Mouse (Mus musculus): ENCODE measurements at regions not wholly inside any gene's neighbourhood (a gene's known extent, or its start where the extent isn't known, plus 50 kb on each side); places are given as distances from the start of the nearest gene placed in this dataset.

DNA sequence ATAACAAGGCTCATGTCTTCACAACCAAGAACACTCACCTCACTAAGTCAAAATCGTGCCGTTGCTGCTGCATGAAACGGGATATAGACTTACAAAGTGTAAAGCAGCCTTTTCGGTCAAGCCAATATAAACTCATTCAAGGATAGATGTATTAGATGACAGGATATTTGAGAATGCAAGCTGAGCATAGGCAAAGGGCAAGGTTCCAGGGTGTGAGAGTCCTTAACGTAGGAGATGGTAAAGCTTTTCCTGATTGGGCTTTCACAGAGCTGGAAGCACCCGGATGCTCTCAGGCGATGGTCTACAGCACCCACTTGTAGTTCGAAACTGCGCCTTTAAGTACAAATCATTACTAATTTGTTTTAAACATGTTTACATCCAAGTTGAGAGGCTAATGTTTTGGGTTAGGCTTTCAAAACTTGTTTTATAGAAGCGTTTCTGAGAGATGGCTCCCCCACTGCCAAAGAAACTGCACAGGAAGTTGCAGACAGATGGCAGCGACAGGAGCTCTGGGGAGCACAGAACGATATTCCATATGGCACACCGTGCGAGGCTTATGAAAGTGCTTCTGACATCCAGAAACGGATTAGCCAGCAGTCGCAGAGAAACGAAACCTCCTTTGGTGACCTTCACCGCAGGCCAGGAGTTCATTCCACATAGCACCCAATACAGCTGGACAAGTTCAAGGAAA lies 54.1 kb upstream of the Rell1 start:
- DNase-seq = peak; percentile 28

DNA sequence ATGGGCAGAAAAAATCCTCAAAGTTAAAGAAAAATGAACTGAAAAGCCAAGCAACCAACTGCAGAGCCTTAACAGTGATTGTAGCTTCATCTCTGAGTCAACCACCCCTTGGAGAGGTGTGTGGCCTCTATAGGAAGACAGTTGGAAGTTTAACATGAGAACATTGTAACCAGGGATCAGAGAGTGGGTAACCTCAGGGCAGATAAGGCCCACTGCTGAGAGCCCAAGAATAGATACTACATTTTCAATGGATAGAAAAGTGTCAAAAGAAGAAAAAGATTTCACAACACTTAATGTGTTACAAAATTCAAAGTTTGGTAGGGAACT lies 54.6 kb upstream of the Rell1 start:
- no peak for DNase-seq

DNA sequence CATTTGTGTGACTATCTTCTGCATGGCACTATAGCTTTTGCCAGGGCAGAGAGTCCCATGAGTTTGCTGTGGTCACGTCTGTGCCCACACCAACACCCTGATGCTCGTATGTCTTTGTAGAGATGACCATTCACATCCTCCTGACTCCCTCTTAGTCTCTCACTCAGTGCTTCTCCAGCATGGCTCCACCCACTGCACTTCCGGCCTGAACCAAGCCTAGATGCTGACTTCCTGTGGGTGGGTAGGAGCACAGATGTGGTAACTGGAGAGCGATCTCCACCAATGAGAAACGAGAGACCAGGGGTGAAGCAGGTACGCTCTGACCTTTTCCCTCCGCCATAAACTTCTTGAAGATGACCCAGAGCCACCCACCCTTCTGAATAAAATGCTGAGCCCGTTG lies 55.7 kb upstream of the Rell1 start:
- DNase-seq = no peak

DNA sequence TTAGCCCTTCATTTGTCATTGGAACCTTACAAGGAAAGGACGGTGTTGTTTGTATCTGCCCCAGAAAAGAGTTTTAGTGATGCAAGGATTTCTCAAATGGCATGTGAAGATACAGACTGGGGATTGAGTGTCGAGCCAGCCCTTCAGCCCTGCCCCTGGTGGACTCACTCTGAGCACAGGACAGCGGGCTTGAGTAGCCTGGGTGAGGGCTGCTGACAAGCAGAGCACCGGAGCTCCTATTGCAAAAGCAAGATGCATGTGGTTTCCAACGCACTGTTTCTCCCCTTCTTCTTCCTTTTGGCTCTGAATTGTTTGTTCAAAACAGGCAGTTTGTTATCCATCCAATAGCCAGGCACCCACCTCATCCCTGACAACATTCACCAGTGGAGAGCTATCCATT lies 59.0 kb upstream of the Rell1 start:
- DNase-seq = no peak

DNA sequence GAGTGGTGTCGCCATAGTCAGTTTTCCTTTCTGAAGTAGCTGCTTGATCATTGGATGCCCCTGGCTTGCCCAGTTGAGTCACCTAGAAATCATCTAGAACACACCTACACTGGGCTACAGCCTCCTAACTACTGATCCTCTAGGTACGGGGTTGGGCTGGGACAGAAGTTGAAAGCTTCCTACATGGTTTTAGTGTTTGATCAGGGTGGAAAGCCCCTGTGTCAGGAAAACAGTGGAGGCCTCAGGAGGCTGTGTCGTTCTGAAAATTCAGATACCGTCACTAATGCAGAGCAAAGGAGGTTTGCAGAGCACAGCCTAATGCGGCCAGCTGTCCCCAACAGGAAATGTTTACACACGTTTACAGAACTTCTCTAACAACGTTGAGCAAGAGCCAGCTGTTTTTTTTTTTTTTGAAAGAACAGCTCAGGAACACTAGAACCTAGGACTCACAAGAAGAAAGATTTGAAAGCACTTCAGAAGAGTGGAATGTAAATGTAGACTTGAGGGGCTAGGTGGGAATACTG lies 61.0 kb upstream of the Rell1 start:
- no peak for DNase-seq

DNA sequence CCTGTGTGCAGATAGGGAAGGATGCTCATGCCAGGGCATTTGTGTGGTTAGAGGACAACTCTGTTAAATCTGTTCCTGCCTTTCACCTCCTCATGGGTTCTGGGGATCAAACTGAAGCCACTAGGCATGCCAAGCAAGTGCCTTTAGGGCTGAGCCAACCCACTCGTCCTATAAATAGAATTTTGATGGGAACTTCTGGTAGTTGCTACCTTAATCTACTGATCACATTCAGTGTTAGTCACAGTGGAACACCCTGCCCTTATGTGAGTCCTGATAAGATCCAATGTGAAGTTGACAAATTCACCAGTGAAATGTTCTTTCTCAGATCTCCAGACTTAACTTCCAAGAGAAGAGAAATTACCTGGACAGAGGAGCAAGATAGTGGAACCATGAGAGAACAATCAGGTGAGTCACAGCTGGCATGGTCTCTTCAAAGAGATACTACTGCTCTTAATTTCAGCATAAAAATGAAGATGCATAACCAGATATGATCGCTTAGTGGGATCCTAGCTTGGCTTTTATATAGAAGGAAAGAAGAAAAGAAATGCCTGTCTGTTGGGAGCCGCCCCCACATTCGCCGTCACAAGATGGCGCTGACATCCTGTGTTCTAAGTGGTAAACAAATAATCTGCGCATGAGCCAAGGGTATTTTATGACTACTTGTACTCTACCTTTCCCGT lies 61.7 kb upstream of the Rell1 start:
- no peak for DNase-seq

DNA sequence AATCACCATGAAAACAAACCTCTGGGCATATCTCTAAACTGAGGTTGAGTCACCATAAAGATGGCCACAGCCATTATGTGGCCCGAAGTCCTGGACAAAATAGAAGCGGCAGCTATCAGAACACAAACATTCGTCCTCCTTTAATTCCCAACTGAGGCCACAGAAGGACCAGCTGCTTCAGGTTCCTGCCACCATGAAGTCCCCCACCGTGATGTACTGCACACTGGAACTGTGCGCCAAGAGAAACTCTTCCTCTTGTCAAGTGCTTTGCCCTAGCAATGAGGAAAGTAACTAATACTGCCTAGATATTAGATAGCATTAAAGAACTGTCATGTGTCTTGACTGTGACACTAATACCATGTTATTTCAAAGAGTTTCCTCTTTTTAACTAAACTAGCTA lies 54.4 kb upstream of the Pgm2 start:
- no peak for DNase-seq

DNA sequence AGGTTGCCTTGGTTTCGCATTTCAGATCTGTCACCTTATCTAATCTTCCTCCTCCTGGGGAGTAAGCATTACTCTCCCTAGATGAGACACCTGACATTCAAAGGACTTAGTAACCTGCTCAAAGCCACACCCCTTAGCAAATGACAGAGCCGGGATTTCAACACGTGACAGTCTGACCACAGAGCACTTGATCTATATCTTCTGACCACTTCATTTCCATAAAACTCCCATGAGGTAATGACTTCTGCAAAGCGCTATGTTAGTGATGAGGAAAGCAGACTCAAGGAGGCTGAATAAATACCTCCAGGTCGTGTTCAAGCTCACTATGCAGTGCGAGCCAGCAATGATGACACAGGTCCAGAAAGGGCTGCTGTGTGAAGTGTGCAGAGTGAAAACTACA lies 52.1 kb upstream of the Pgm2 start:
- no peak for DNase-seq
